Mouse (Mus musculus) right cerebral cortex, postnatal 25 days (tissue): ENCODE measurements around the gene Gm8127.
"Not testable (repeated sequence)": the region's sequence is repeated elsewhere in the genome, so short reads cannot be mapped to it uniquely, and the experiment has no call there.

Source experiments
- DNase-seq: peaks from one replicate; pipeline ENCODE4 v3.0.0; 2022

The Gm8127 gene

DNA sequence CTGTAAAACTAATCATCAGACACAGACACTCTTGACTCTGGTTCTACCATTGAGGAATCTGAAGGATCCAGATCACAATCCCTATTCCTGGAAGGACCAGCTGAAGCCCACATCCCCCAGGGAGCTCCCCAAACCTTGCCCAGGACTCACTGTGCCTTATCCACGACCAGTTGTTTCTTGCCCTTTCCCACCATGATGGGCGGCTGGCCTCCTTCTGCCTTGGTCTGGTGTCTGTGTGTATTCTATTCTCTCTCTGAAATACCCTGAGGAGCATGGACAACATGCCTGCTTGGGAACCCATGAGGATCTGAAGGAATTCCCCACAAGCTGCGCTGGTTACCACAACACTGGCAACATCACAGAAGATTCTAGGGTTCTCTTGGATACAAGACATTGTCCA, at the start of gene Gm8127:
Gene Gm8127, minus strand, starts transcription at position 330 of the 400 bp plus-strand sequence.
- not testable (repeated sequence) for DNase-seq

- DNase-seq = not testable (repeated sequence)
These were observed 44.0 kb upstream of the Gm8127 start for GRCm38 (mm10) chr14:43337646-43338045.

DNA sequence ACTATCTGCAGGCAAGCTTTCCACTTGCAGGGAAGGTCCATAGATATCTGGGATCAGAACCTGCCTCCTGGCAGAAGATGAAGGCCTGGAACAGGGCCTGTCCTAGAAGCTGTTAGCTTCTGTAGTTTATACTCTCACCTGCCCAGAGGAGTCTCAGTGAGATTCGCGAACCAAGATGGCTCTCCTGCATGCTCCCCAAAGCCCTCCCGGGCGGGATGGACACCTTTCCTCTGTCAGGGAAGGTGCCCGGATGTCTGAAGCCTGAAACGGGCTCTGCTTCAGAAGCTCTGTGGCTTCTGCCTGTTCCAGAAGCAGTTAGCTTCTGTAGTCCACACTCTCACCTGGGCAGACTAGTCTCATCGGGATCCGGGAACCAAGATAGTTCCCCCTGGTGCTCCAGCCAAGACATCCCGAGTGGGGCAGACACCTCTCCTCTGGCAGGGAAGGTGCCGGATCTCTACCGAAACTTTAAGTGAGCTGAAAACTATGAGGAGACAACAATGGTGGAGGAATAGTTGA, 37.8 kb upstream of the Gm8127 start:
- DNase-seq = not testable (repeated sequence)

- DNase-seq = not testable (repeated sequence)
These were observed 35.0 kb upstream of the Gm8127 start for GRCm38 (mm10) chr14:43328603-43329002.

DNA sequence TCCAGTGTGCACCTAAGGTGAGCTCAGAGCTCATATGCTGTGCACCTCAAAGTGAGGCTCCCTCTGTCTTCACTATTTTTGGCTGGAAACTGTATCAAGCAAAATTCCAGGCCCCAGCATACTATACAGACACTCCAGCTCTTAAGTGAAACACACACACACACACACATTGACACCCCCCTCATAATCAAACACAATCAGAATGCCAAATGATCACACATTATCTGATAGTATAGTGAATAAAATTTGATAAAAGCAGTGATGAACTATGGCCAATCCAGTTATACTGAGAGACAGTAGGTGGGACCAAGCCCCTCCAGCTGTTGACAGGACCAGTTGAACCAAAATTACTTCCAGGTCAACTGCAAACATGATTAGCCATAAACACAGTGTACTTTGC, 25.9 kb upstream of the Gm8127 start:
- DNase-seq = not testable (repeated sequence)

- DNase-seq = peak; percentile 31
These were observed 15.0 kb downstream of the Gm8127 start for GRCm38 (mm10) chr14:43278681-43279080.

GRCm38 (mm10) chr14:43278146-43278545, 15.5 kb downstream of the Gm8127 start:
- not testable (repeated sequence) for DNase-seq

DNA sequence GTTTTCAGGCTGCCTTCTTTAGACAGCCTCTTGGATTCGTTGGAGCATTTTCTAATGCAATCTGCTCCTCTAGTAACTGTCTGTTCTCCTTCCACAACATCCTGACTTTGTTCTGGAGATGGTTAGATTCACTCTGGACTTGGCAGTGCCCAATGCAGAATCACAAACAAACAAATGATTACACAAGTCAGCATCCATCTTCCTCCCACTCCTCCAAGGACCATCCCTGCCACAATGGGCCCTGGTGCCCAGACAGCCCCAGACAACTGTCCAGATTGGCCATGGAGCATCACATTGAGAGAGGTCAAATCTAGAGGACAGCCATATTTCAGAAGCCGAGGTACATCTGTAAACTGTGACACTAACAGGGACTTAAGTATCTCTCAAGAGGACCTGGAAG, 16.2 kb downstream of the Gm8127 start:
- DNase-seq = not testable (repeated sequence)

DNA sequence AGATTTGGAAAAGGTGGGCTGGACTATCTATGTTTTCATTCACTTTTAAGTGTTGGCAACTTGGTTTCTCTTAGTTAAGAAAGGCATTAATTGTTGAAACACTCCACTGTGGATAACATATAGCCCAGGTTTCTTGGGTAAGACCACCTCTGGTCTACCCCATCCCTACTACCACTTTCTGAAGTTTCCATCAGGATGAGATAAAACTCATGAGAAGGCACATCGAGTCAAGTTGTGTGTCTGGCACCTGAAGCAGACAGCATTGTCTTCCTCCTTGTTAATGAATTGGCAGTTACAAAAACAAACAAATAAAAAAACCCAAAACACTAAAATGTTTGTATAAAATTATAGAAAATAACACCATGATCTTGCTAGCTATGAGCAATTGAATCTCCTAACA, 17.9 kb downstream of the Gm8127 start:
- DNase-seq = not testable (repeated sequence)

DNA sequence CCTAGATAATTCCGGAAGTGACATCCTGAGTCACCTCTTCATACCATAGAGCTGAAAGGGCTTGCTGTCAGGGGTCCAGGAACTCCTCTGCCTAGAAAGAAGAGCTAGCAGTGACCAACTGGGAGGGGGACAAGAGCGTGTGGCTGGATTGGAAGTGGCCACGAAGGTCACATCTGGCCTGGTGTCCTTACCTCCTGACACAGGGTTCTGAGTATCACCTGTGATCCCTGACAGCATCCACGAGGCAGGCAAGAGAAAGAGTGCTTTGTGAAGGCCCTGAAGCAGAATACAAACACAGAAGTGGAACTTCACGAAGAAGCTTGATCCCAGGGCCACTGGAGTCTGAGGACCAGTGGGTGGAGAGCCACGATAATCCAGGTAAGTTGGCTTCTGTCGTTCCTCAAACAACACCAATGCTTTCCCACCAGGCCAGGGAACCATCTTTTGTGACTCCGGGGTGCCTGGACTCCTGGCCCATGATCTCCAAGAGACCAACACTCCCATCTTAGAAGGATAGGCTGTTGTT, 18.6 kb downstream of the Gm8127 start, which contains the start of gene Gm9732:
Gene Gm9732, plus strand, starts transcription at position 51 of the 526 bp plus-strand sequence.
- DNase-seq = peak; percentile 34

DNA sequence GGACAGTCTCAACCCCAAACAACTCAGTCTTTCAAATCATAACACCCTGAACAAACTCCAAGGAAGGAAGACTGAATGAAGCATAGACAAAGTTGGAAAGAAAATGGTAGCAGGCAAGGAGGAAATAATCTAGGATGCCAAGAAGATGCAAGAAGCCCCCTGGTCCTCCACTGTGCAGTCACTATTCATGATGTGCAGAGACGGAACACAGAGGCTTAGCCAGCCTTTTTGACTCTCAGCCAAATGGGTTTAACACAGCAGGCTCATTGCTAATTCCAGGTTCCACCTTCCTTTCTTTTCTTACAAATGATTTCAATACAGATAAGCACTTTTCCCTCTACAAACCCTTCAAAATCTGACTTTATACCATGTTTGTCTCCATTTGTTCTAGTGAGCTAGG, 20.5 kb downstream of the Gm8127 start:
- not testable (repeated sequence) for DNase-seq

- not testable (repeated sequence) for DNase-seq
These were observed 24.4 kb downstream of the Gm8127 start for GRCm38 (mm10) chr14:43269211-43269610.

- peak; percentile 57 for DNase-seq
These were observed 25.0 kb downstream of the Gm8127 start for GRCm38 (mm10) chr14:43268521-43269084.

GRCm38 (mm10) chr14:43263421-43263820, 30.2 kb downstream of the Gm8127 start:
- DNase-seq = not testable (repeated sequence)

GRCm38 (mm10) chr14:43258349-43258748, 35.3 kb downstream of the Gm8127 start, which contains the start of gene Gm8126:
Gene Gm8126, plus strand, starts transcription at chr14:43258649.
- DNase-seq = not testable (repeated sequence)

- not testable (repeated sequence) for DNase-seq
These were observed 37.1 kb downstream of the Gm8127 start for GRCm38 (mm10) chr14:43256511-43256910.

GRCm38 (mm10) chr14:43250549-43251253, 42.9 kb downstream of the Gm8127 start:
- not testable (repeated sequence) for DNase-seq

GRCm38 (mm10) chr14:43249611-43250170, 43.9 kb downstream of the Gm8127 start:
- DNase-seq = not testable (repeated sequence)
